9 mouse cellular contexts compared by ENCODE assay signal in the genomic region with DNA sequence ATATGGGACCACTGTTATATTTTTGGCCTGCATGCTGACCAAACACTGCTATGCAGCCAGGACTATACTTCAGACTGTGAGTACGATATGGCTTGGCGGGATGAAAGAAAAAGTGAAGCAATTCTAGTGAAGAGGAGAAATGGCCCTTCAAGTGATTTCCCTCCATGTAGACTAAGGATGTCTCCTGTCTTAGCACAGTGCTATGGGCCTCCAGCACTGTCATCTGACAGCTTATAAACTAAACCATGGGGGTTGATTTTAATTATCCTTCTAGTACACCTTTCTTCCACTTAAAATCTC. TPM values are rescaled to one million over a fixed set of nuclear protein-coding genes. Genes with fewer than 3 reads are reported as not detected.
A peak's percentile ranks its signal among the peaks of the same experiment; 100 is the strongest.
DNase-seq lines count a peak whose midpoint lies in the region; ATAC-seq and TF ChIP-seq lines count a peak whose summit lies in the region.
"Had no signal": no experiment of that assay in that cellular context is flagged by ENCODE, and none has a peak within 500 bp of the region (broad histone marks: within the 10 kb centered on the region; RNA-seq: fewer than 3 reads in every experiment).

No protein-coding gene starts in this region.

- H3K9ac ChIP-seq in heart, postnatal 0 days (replicated peaks; ENCODE audit: low read depth, low read length), result peak overlapping the region; percentile 84; the same call in 1 of the 2 replicates
- H3K9ac ChIP-seq in heart, adult 2 months (ENCODE audit: low read depth, low read length), result no peak overlapping the region
- H3K9ac ChIP-seq in CH12.LX (ENCODE audit: insufficient read depth, low read depth), result peak overlapping the region; percentile 83; the same call in 1 of the 2 replicates
- H3K9ac ChIP-seq in forebrain, embryonic 11.5 days (ENCODE audit: low read length), result no peak overlapping the region; the same call in 1 of the 2 replicates
- peak overlapping the region; percentile 89 for H3K9ac ChIP-seq in liver, embryonic 12.5 days

- dilution Hi-C loops in CH12.LX (cut with MboI; ENCODE audit: extremely low pct_ligation_motif_present, extremely low pct_unique_long_range_greater_than_20kb, low sequenced_read_pairs), result no loop called here

- no peak for TF ChIP-seq RAD21 in CH12.LX (IDR thresholded peaks at IDR 0.05; ENCODE audit: low read depth, low read length)

- peaks cover 2% of the 10 kb centered on the region for H3K79me2 ChIP-seq in heart, adult 2 months (replicated peaks; ENCODE audit: control insufficient read depth, insufficient read depth, low read length)
- H3K79me2 ChIP-seq in CH12.LX (replicated peaks; ENCODE audit: control insufficient read depth, extremely low read depth, insufficient read depth, poor library complexity, severe bottlenecking), result peaks cover 28% of the 10 kb centered on the region

- TF ChIP-seq POLR2A in heart, adult 2 months (IDR thresholded peaks at IDR 0.05; ENCODE audit: insufficient read depth, low read depth, low read length), result no peak
- no peak for TF ChIP-seq POLR2A in CH12.LX (IDR thresholded peaks at IDR 0.05; ENCODE audit: low read depth, low read length)

- no peak overlapping the region for H3K4me3 ChIP-seq in heart, postnatal 0 days (ENCODE audit: low read depth, low read length)
- no peak overlapping the region for H3K4me3 ChIP-seq in heart, adult 2 months
- H3K4me3 ChIP-seq in CH12.LX (replicated peaks in 1 of 3; ENCODE audit: low read depth in 2 of 3, low read length in 2 of 3, poor library complexity in 1 of 3), result peak overlapping the region in 2 of 3 experiments; percentile 96 to 97
- H3K4me3 ChIP-seq in forebrain, embryonic 11.5 days (ENCODE audit: low read depth, low read length), result peak overlapping the region; percentile 88; the same call in 1 of the 2 replicates
- H3K4me3 ChIP-seq in liver, embryonic 12.5 days, result peak overlapping the region; percentile 95

- no peak for TF ChIP-seq EP300 in heart, postnatal 0 days (IDR thresholded peaks at IDR 0.05; ENCODE audit: low read depth)
- TF ChIP-seq EP300 in heart, adult 2 months (IDR thresholded peaks at IDR 0.05; ENCODE audit: insufficient read depth, low read depth, low read length), result no peak
- no peak for TF ChIP-seq EP300 in CH12.LX (IDR thresholded peaks at IDR 0.05; ENCODE audit: low read length)

- 87% methylated on average over 2 of the region's 2 CpGs for WGBS in heart, postnatal 0 days
- WGBS in heart, adult 2 months, result 84% methylated on average over 2 of the region's 2 CpGs
- 95% methylated on average over 2 of the region's 2 CpGs for WGBS in forebrain, embryonic 11.5 days
- 91% methylated on average over 2 of the region's 2 CpGs for WGBS in liver, embryonic 12.5 days (ENCODE audit: insufficient replicate concordance)

- ATAC-seq in heart, postnatal 0 days (ENCODE audit: insufficient read depth, low read depth), result no peak
- no peak for ATAC-seq in forebrain, embryonic 11.5 days (replicated peaks; ENCODE audit: low FRiP score)
- no peak for ATAC-seq in liver, embryonic 12.5 days
- no peak for ATAC-seq in cerebellum, adult (ENCODE audit: insufficient number of reproducible peaks, low FRiP score, low TSS enrichment)

- DNase-seq in heart, postnatal 0 days (ENCODE audit: low spot score), result no peak
- no peak for DNase-seq in heart, adult 2 months
- no peak for DNase-seq in CH12.LX (ENCODE audit: extremely low read depth)
- DNase-seq in forebrain, embryonic 11.5 days (ENCODE audit: low spot score), result no peak
- no peak for DNase-seq in right cerebral cortex, postnatal 14 days
- DNase-seq in right cerebral cortex, adult 18-20 months, result no peak
- DNase-seq: layer of hippocampus, postnatal 36 days had no signal

- H3K27me3 ChIP-seq in heart, postnatal 0 days (ENCODE audit: control insufficient read depth, insufficient read depth, low read length), result no peaks in the 10 kb centered on the region
- no peaks in the 10 kb centered on the region for H3K27me3 ChIP-seq in heart, adult 2 months (ENCODE audit: control insufficient read depth, insufficient read depth, low read length)
- no peaks in the 10 kb centered on the region for H3K27me3 ChIP-seq in CH12.LX (replicated peaks)
- no peaks in the 10 kb centered on the region for H3K27me3 ChIP-seq in forebrain, embryonic 11.5 days (ENCODE audit: control insufficient read depth, insufficient read depth, low read length)
- H3K27me3 ChIP-seq in liver, embryonic 12.5 days (replicated peaks), result no peaks in the 10 kb centered on the region

- peaks cover 20% of the 10 kb centered on the region for H3K36me3 ChIP-seq in heart, postnatal 0 days (replicated peaks; ENCODE audit: control insufficient read depth, insufficient read depth, low read length)
- no peaks in the 10 kb centered on the region for H3K36me3 ChIP-seq in heart, adult 2 months (ENCODE audit: control insufficient read depth, insufficient read depth, low read length)
- peaks cover 13 to 31% of the 10 kb centered on the region in 2 experiments for H3K36me3 ChIP-seq in CH12.LX (replicated peaks in 1 of 2; ENCODE audit: control insufficient read depth in 1 of 2, insufficient read depth in 1 of 2, low read length in 1 of 2)
- peaks cover 6% of the 10 kb centered on the region for H3K36me3 ChIP-seq in forebrain, embryonic 11.5 days (ENCODE audit: control insufficient read depth, insufficient read depth, low read length)
- peaks cover 41% of the 10 kb centered on the region for H3K36me3 ChIP-seq in liver, embryonic 12.5 days

- H3K4me1 ChIP-seq in heart, postnatal 0 days (ENCODE audit: control insufficient read depth, insufficient read depth), result peaks cover 15% of the 10 kb centered on the region
- H3K4me1 ChIP-seq in heart, adult 2 months (ENCODE audit: control insufficient read depth, insufficient read depth, low read length), result no peaks in the 10 kb centered on the region
- H3K4me1 ChIP-seq in CH12.LX (ENCODE audit: control insufficient read depth in 1 of 2, insufficient read depth in 2 of 2), result peaks cover 2 to 28% of the 10 kb centered on the region in 2 experiments; a peak in 3 of 4 replicates
- H3K4me1 ChIP-seq in forebrain, embryonic 11.5 days (replicated peaks; ENCODE audit: control insufficient read depth, insufficient read depth, low read length), result peaks cover 6% of the 10 kb centered on the region; the same call in 1 of the 2 replicates
- H3K4me1 ChIP-seq in liver, embryonic 12.5 days, result peaks cover 30% of the 10 kb centered on the region

- intact Hi-C loops in heart, adult 2 months (cut with DNase I), result loop anchor here (1.0 kb wide), 1 partner anchor 45 kb away; a partner anchor contains a TSS

- H3K27ac ChIP-seq in heart, postnatal 0 days (ENCODE audit: low read depth), result no peak overlapping the region
- H3K27ac ChIP-seq in heart, adult 2 months, result no peak overlapping the region
- H3K27ac ChIP-seq in CH12.LX (ENCODE audit: insufficient read depth, low read depth), result no peak overlapping the region
- H3K27ac ChIP-seq in forebrain, embryonic 11.5 days (ENCODE audit: low read depth, low read length), result no peak overlapping the region
- H3K27ac ChIP-seq in liver, embryonic 12.5 days, result no peak overlapping the region

- H3K9me3 ChIP-seq in heart, postnatal 0 days (replicated peaks; ENCODE audit: control insufficient read depth, low read length), result 0 out of 2 replicates have a peak, but pooled peaks cover under 1% of the 10 kb centered on the region
- H3K9me3 ChIP-seq in CH12.LX (replicated peaks; ENCODE audit: low read length), result no peaks in the 10 kb centered on the region
- no peaks in the 10 kb centered on the region for H3K9me3 ChIP-seq in forebrain, embryonic 11.5 days (ENCODE audit: control insufficient read depth, low read length)
- peaks cover under 1% of the 10 kb centered on the region; the same call in 1 of the 2 replicates for H3K9me3 ChIP-seq in liver, embryonic 12.5 days (replicated peaks)

- peak overlapping the region; percentile 98; the same call in 1 of the 2 replicates for H3K4me2 ChIP-seq in heart, postnatal 0 days (ENCODE audit: low read depth, low read length)
- H3K4me2 ChIP-seq in CH12.LX (ENCODE audit: insufficient read depth, low read depth, poor library complexity, severe bottlenecking), result peak overlapping the region; percentile 88
- H3K4me2 ChIP-seq in forebrain, embryonic 11.5 days (ENCODE audit: low read depth, low read length, severe bottlenecking), result peak overlapping the region; percentile 69; the same call in 1 of the 2 replicates
- peak overlapping the region; percentile 83 for H3K4me2 ChIP-seq in liver, embryonic 12.5 days

- in situ Hi-C loops in CH12.LX (cut with MboI; ENCODE audit: low pct_ligation_motif_present, low pct_unique_long_range_greater_than_20kb, low sequenced_read_pairs), result no loop called here

- TF ChIP-seq CTCF in heart, postnatal 0 days (IDR thresholded peaks at IDR 0.05; ENCODE audit: low read depth), result no peak
- TF ChIP-seq CTCF in heart, adult 2 months (IDR thresholded peaks at IDR 0.05), result no peak
- no peak for TF ChIP-seq CTCF in CH12.LX (conservative IDR thresholded peaks at IDR 0.05 in 1 of 2, IDR thresholded peaks at IDR 0.05 in 1 of 2; ENCODE audit: low read depth in 2 of 2, low read length in 2 of 2)

RNA-seq across cellular contexts. Expression of a gene that starts 1.4 kb away (rescaled TPM):
- total RNA-seq in heart, postnatal 0 days (2014; rRNA removed; ENCODE audit: low replicate concordance), result 11.4 and 23.6 TPM in 2 replicates
- 18.6 and 19.1 TPM in 2 replicates for polyA plus RNA-seq in heart, postnatal 0 days (2015; fragmentation: Nextera tagmentation; extraction: Ambion mirVana)
- total RNA-seq in heart, adult 2 months (2021), result 1 to 10 TPM; 7.0 to 8.6 TPM
- polyA plus RNA-seq in heart, adult 2 months (2012; rRNA removed), result 4.9 and 6.7 TPM in 2 replicates
- 47.7 and 58.1 TPM in 2 replicates for total RNA-seq in CH12.LX (2012; rRNA removed)
- total RNA-seq in CH12.LX (2014; rRNA removed), result 87.7 and 97.0 TPM in 2 replicates
- 77.7 and 82.0 TPM in 2 replicates for polyA plus RNA-seq in CH12.LX (2012; ENCODE audit: insufficient read length, low read depth)
- 101 and 104 TPM in 2 replicates for polyA plus RNA-seq in forebrain, embryonic 11.5 days (2014; fragmentation: Nextera tagmentation; extraction: Ambion mirVana)
- polyA plus RNA-seq in liver, embryonic 12.5 days (2016; fragmentation: Nextera tagmentation; extraction: Ambion mirVana), result 80.3 and 81.3 TPM in 2 replicates

RNA-seq across cellular contexts. Expression of a gene that starts 45.0 kb away (rescaled TPM):
- total RNA-seq in heart, postnatal 0 days (2014; rRNA removed; ENCODE audit: low replicate concordance), result 5.1 and 6.8 TPM in 2 replicates
- polyA plus RNA-seq in heart, postnatal 0 days (2015; fragmentation: Nextera tagmentation; extraction: Ambion mirVana), result 4.1 and 4.2 TPM in 2 replicates
- 1 to 10 TPM; 7.4 to 8.0 TPM for total RNA-seq in heart, adult 2 months (2021)
- 5.7 and 9.2 TPM in 2 replicates for polyA plus RNA-seq in heart, adult 2 months (2012; rRNA removed)
- 5.0 and 6.4 TPM in 2 replicates for total RNA-seq in CH12.LX (2012; rRNA removed)
- total RNA-seq in CH12.LX (2014; rRNA removed), result 1.4 and 2.2 TPM in 2 replicates
- polyA plus RNA-seq in CH12.LX (2012; ENCODE audit: insufficient read length, low read depth), result 9.7 and 9.8 TPM in 2 replicates
- polyA plus RNA-seq in forebrain, embryonic 11.5 days (2014; fragmentation: Nextera tagmentation; extraction: Ambion mirVana), result 21.9 and 22.2 TPM in 2 replicates
- polyA plus RNA-seq in liver, embryonic 12.5 days (2016; fragmentation: Nextera tagmentation; extraction: Ambion mirVana), result 5.2 and 5.3 TPM in 2 replicates

RNA-seq across cellular contexts. Expression of a gene that starts 54.7 kb away (rescaled TPM):
- 46.1 and 52.8 TPM in 2 replicates for total RNA-seq in heart, postnatal 0 days (2014; rRNA removed; ENCODE audit: low replicate concordance)
- 99.0 and 105 TPM in 2 replicates for polyA plus RNA-seq in heart, postnatal 0 days (2015; fragmentation: Nextera tagmentation; extraction: Ambion mirVana)
- 10 to 100 TPM; 48.0 to 53.4 TPM for total RNA-seq in heart, adult 2 months (2021)
- 23.4 and 47.4 TPM in 2 replicates for polyA plus RNA-seq in heart, adult 2 months (2012; rRNA removed)
- 37.0 and 49.8 TPM in 2 replicates for total RNA-seq in CH12.LX (2012; rRNA removed)
- 205 and 225 TPM in 2 replicates for total RNA-seq in CH12.LX (2014; rRNA removed)
- 186 and 214 TPM in 2 replicates for polyA plus RNA-seq in CH12.LX (2012; ENCODE audit: insufficient read length, low read depth)
- polyA plus RNA-seq in forebrain, embryonic 11.5 days (2014; fragmentation: Nextera tagmentation; extraction: Ambion mirVana), result 150 and 156 TPM in 2 replicates
- 174 and 185 TPM in 2 replicates for polyA plus RNA-seq in liver, embryonic 12.5 days (2016; fragmentation: Nextera tagmentation; extraction: Ambion mirVana)

Comparison
In these comparisons a context has a peak if more than half of its experiments do, and no peak if none do; other contexts are left out.
1. H3K9ac ChIP-seq: peak in heart, postnatal 0 days (single experiment), CH12.LX (single experiment) and liver, embryonic 12.5 days (single experiment); none in heart, adult 2 months (single experiment) and forebrain, embryonic 11.5 days (single experiment).
2. H3K4me3 ChIP-seq: peak in CH12.LX (2 of 3), forebrain, embryonic 11.5 days (single experiment) and liver, embryonic 12.5 days (single experiment); none in heart, postnatal 0 days (single experiment) and heart, adult 2 months (single experiment).
3. Peak in every context shown above with its lines, with median percentiles within 50 percentile points of each other: H3K4me2 ChIP-seq.